Mouse (Mus musculus) hindbrain, embryonic 16.5 days (tissue): Measurements from ENCODE around the gene Tepsin. TPM values are rescaled to one million over a fixed set of nuclear protein-coding genes. Genes with fewer than 3 reads are reported as not detected.

Source experiments
- ATAC-seq: fragments of 200-750 bp; cut with Nextera tagmentation; 2 replicates; pipeline ENCODE4 v1.8.0; 2017; ENCODE audit warnings: moderate TSS enrichment, moderate library complexity
- H3K27ac ChIP-seq: fragments of 300-500 bp; sonication (generic); 2 replicates; pipeline ENCODE4 v1.5.1; 2014; ENCODE audit warnings: low read depth, mild to moderate bottlenecking, control low read depth, low read length, moderate library complexity
- H3K27me3 ChIP-seq: fragments of 300-500 bp; sonication (generic); replicated peaks from 2 replicates; pipeline ENCODE4 v1.6.1; 2014; ENCODE audit warnings: low read length; ENCODE audit not compliant: control insufficient read depth, insufficient read depth
- H3K36me3 ChIP-seq: fragments of 300-500 bp; sonication (generic); 2 replicates; pipeline ENCODE4 v1.6.1; 2014; ENCODE audit warnings: mild to moderate bottlenecking, low read length, moderate library complexity, mixed read lengths; ENCODE audit not compliant: control insufficient read depth, insufficient read depth
- H3K4me1 ChIP-seq: fragments of 300-500 bp; sonication (generic); 2 replicates; pipeline ENCODE4 v1.6.1; 2014; ENCODE audit warnings: low read depth, low read length; ENCODE audit not compliant: control insufficient read depth, insufficient read depth
- H3K4me2 ChIP-seq: fragments of 300-500 bp; sonication (generic); 2 replicates; pipeline ENCODE4 v1.6.1; 2014; ENCODE audit warnings: mild to moderate bottlenecking, low read length, control low read depth, moderate library complexity
- H3K4me3 ChIP-seq: fragments of 300-500 bp; sonication (generic); 2 replicates; pipeline ENCODE4 v1.5.1; 2014; ENCODE audit warnings: mild to moderate bottlenecking, low read length, control low read depth, moderate library complexity
- H3K9ac ChIP-seq: fragments of 300-500 bp; sonication (generic); 2 replicates; pipeline ENCODE4 v1.6.1; 2014; ENCODE audit warnings: low read depth, mild to moderate bottlenecking, control low read depth, low read length, moderate library complexity
- H3K9me3 ChIP-seq: fragments of 300-500 bp; sonication (generic); 2 replicates; pipeline ENCODE4 v1.6.1; 2014; ENCODE audit warnings: mild to moderate bottlenecking, low read length, moderate library complexity; ENCODE audit not compliant: control insufficient read depth
- WGBS: fragments of 180-500 bp; shearing (Covaris S2); extraction: QIAGEN DNeasy Blood & Tissue Kit; methylation state at CpG from one replicate; pipeline ENCODE4 v1.1.7; 2014; 5-methylcytosine and 5-hydroxymethylcytosine counted together
- microRNA-seq: library from miRNA; unstranded; fragments of <30 nt; microRNA quantifications from one replicate; pipeline ENCODE4, GENCODE M21; 2017
- polyA plus RNA-seq: library from polyadenylated mRNA; unstranded; fragments of >200 nt; fragmentation: Nextera tagmentation; extraction: Ambion mirVana; gene quantifications from 2 replicates; pipeline ENCODE4 v1.2.1, GENCODE M21; 2015

The Tepsin gene
- polyA plus RNA-seq, 1 experiment from 2014 or later = 20.5 TPM

- H3K9ac ChIP-seq = peak overlapping the region; percentile 92
- peak; percentile 19 for ATAC-seq
- no peaks in the 10 kb centered on the region for H3K9me3 ChIP-seq
- peak overlapping the region; percentile 69 for H3K4me3 ChIP-seq
- H3K4me2 ChIP-seq = peak overlapping the region; percentile 87
- 33% methylated on average over 11 of the region's 11 CpGs for WGBS
- no peaks in the 10 kb centered on the region for H3K36me3 ChIP-seq
- H3K27me3 ChIP-seq = no peaks in the 10 kb centered on the region
- peaks cover 42% of the 10 kb centered on the region for H3K4me1 ChIP-seq
- peak overlapping the region; percentile 90 for H3K27ac ChIP-seq
These were observed 52.5 kb downstream of the Tepsin start for GRCm38 (mm10) chr11:120045839-120046552.

- WGBS = 56% methylated on average over 4 of the region's 4 CpGs
These were observed 53.2 kb downstream of the Tepsin start for GRCm38 (mm10) chr11:120045341-120045740.

DNA sequence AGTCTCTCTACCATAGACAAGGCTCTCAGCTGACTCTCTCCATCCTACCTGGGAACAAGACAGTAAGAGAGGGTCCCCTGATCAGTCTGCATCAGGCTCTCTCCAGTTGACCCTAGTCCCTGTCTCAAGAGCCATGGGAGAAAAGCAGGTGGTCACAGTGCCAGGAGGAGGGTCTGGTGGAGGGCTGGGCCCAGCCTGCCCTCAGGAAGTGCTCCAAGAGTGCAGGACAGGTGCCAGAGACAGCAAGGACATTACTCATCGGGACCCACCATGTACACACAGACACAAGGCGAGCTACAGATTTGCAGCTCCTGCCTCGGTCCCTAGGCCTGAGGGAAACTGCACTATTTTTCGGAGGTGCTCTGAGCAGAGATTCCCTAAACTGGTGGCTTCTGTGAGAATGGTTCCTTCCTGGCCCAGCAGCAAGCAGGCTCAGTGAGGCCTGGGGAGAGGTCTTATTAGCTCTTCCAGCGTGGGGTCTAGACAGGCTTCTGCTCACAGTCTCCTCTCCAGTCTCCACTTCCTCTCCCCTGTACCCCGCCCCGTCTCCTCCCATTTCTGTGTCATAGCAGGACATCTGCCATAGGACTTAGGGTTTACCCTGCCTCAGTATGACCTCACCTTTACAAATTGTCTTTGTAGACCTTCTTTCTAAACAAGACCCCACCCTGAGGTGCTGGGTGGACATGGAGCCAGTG is 56.2 kb downstream of the Tepsin start:
- H3K4me1 ChIP-seq = peaks cover 33% of the 10 kb centered on the region
- H3K27me3 ChIP-seq = no peaks in the 10 kb centered on the region
- WGBS = 72% methylated on average over 7 of the region's 7 CpGs
- no peak overlapping the region for H3K4me3 ChIP-seq
- no peak overlapping the region for H3K4me2 ChIP-seq
- H3K36me3 ChIP-seq = no peaks in the 10 kb centered on the region
- no peaks in the 10 kb centered on the region for H3K9me3 ChIP-seq
- H3K27ac ChIP-seq = no peak overlapping the region; the same call in 1 of the 2 replicates
- ATAC-seq = no peak
- no peak overlapping the region for H3K9ac ChIP-seq

More at GRCm38 (mm10) chr11:120045341-120045740, 53.2 kb downstream of the Tepsin start:
- Histone ChIP-seq H3K27ac (peak overlapping the region; percentile 90), H3K9ac (peak overlapping the region; percentile 92), H3K36me3 (no peaks in the 10 kb centered on the region), H3K9me3 (no peaks in the 10 kb centered on the region), H3K4me2 (peak overlapping the region; percentile 87), H3K27me3 (no peaks in the 10 kb centered on the region), H3K4me3 (peak overlapping the region; percentile 69), H3K4me1 (peaks cover 43% of the 10 kb centered on the region)
- ATAC-seq = no peak

- ATAC-seq = no peak
- WGBS = 68% methylated on average over 13 of the region's 13 CpGs
- Histone ChIP-seq H3K36me3 (no peaks in the 10 kb centered on the region), H3K4me1 (peaks cover 33% of the 10 kb centered on the region), H3K9me3 (no peaks in the 10 kb centered on the region), H3K27ac (no peak overlapping the region; the same call in 1 of the 2 replicates), H3K9ac (0 out of 2 replicates have a peak overlapping the region, but pooled peaks have one; percentile 5), H3K4me3 (no peak overlapping the region), H3K4me2 (no peak overlapping the region), H3K27me3 (no peaks in the 10 kb centered on the region)
These were observed 57.1 kb downstream of the Tepsin start for GRCm38 (mm10) chr11:120041191-120042123.

Small RNA genes within 50 kb of the gene (microRNA-seq; reads per million reads assigned to microRNA genes)
- gene Gm25948 = not detected

Other genes with a start within 250 kb of the Tepsin start
- 112 and 114 TPM in 2 replicates for gene Chmp6, start 185.3 kb downstream of the Tepsin start, polyA plus RNA-seq
- 22.8 and 23.9 TPM in 2 replicates for gene Baiap2, start 156.0 kb downstream of the Tepsin start, polyA plus RNA-seq
- gene Aatk, start 51.6 kb downstream of the Tepsin start, polyA plus RNA-seq = 35.6 and 46.6 TPM in 2 replicates
- gene Cep131, start 11.9 kb downstream of the Tepsin start, polyA plus RNA-seq = 24.2 and 27.3 TPM in 2 replicates
- 47.1 and 62.7 TPM in 2 replicates for gene Ndufaf8, start 197 bp upstream of the Tepsin start, polyA plus RNA-seq
- 114 and 122 TPM in 2 replicates for gene Slc38a10, start 52.6 kb upstream of the Tepsin start, polyA plus RNA-seq
- gene Bahcc1, start 134.2 kb upstream of the Tepsin start, polyA plus RNA-seq = 7.8 and 9.7 TPM in 2 replicates
- 4,199 and 4,222 TPM in 2 replicates for gene Actg1, start 249.8 kb upstream of the Tepsin start, polyA plus RNA-seq